Mouse (Mus musculus) limb, embryonic 12.5 days (tissue): Measurements from ENCODE around the gene Blvrb. TPM values are rescaled to one million over a fixed set of nuclear protein-coding genes. Genes with fewer than 3 reads are reported as not detected.

Experiments
- ATAC-seq: fragments of 200-750 bp; cut with Nextera tagmentation; 2 replicates; pipeline ENCODE4 v1.8.0; 2017; ENCODE audit warnings: low read depth, moderate TSS enrichment; ENCODE audit not compliant: insufficient number of reproducible peaks, insufficient read depth, low FRiP score, low TSS enrichment
- H3K27ac ChIP-seq: fragments of 300-500 bp; sonication (generic); 2 replicates; pipeline ENCODE4 v1.5.1; 2016; ENCODE audit warnings: mild to moderate bottlenecking, moderate library complexity
- H3K27me3 ChIP-seq: fragments of 300-500 bp; sonication (generic); 2 replicates; pipeline ENCODE4 v1.6.1; 2016; ENCODE audit warnings: mild to moderate bottlenecking, moderate library complexity
- H3K36me3 ChIP-seq: fragments of 300-500 bp; sonication (generic); 2 replicates; pipeline ENCODE4 v1.6.1; 2016; ENCODE audit warnings: mild to moderate bottlenecking, moderate library complexity
- H3K4me1 ChIP-seq: fragments of 300-500 bp; sonication (generic); replicated peaks from 2 replicates; pipeline ENCODE4 v1.6.1; 2016
- H3K4me2 ChIP-seq: fragments of 300-500 bp; sonication (generic); 2 replicates; pipeline ENCODE4 v1.6.1; 2016; ENCODE audit warnings: mild to moderate bottlenecking, moderate library complexity
- H3K4me3 ChIP-seq: fragments of 300-500 bp; sonication (generic); replicated peaks from 2 replicates; pipeline ENCODE4 v1.5.1; 2016; ENCODE audit warnings: mild to moderate bottlenecking
- H3K9ac ChIP-seq: fragments of 300-500 bp; sonication (generic); replicated peaks from 2 replicates; pipeline ENCODE4 v1.6.1; 2016; ENCODE audit warnings: mild to moderate bottlenecking, moderate library complexity
- H3K9me3 ChIP-seq: fragments of 300-500 bp; sonication (generic); 2 replicates; pipeline ENCODE4 v1.6.1; 2016; ENCODE audit warnings: mild to moderate bottlenecking, moderate library complexity
- WGBS: fragments of 180-500 bp; shearing (Covaris S2); methylation state at CpG from one replicate; pipeline ENCODE4 v1.1.7; 2016; 5-methylcytosine and 5-hydroxymethylcytosine counted together
- polyA plus RNA-seq: library from polyadenylated mRNA; unstranded; fragments of >200 nt; fragmentation: Nextera tagmentation; extraction: Ambion mirVana; gene quantifications from 2 replicates; pipeline ENCODE4 v1.2.1, GENCODE M21; 2016

Blvrb gene
- polyA plus RNA-seq: 34.1 and 38.8 TPM in 2 replicates

- Histone ChIP-seq H3K9me3 (no peaks in the 10 kb centered on the region), H3K4me2 (peak within 1 kb of the TSS; percentile 97), H3K27me3 (peaks cover 40% of the 10 kb centered on the region), H3K36me3 (no peaks in the 10 kb centered on the region), H3K9ac (peak within 1 kb of the TSS; percentile 69), H3K4me3 (peak within 1 kb of the TSS; percentile 57), H3K27ac (peak within 1 kb of the TSS; percentile 23; the same call in 1 of the 2 replicates), H3K4me1 (peaks cover 18% of the 10 kb centered on the region)
- peak; percentile 91 for ATAC-seq
- 1% methylated on average over 54 of the region's 54 CpGs for WGBS
These were observed at the start of gene Blvrb, which contains the start of gene Sptbn4 for GRCm38 (mm10) chr7:27447419-27448286. Blvrb (plus strand) TSS chr7:27447978. Sptbn4 (minus strand) TSS chr7:27447686.

GRCm38 (mm10) chr7:27400545-27400944 is 47.2 kb upstream of the Blvrb start:
- Histone ChIP-seq H3K36me3 (no peaks in the 10 kb centered on the region), H3K4me2 (no peak overlapping the region), H3K9ac (no peak overlapping the region), H3K4me3 (no peak overlapping the region), H3K27me3 (peaks cover 96% of the 10 kb centered on the region), H3K4me1 (0 out of 2 replicates have a peak, but pooled peaks cover 8% of the 10 kb centered on the region), H3K9me3 (peaks cover 11% of the 10 kb centered on the region), H3K27ac (no peak overlapping the region)
- no peak for ATAC-seq
- WGBS: 80% methylated on average over 7 of the region's 7 CpGs

GRCm38 (mm10) chr7:27402675-27403074 is 45.1 kb upstream of the Blvrb start:
- Histone ChIP-seq H3K4me2 (no peak overlapping the region), H3K9me3 (peaks cover 16% of the 10 kb centered on the region), H3K27ac (no peak overlapping the region), H3K27me3 (peaks cover 96% of the 10 kb centered on the region), H3K4me3 (no peak overlapping the region), H3K9ac (no peak overlapping the region), H3K36me3 (no peaks in the 10 kb centered on the region), H3K4me1 (peaks cover 6% of the 10 kb centered on the region; the same call in 1 of the 2 replicates)
- ATAC-seq: no peak
- WGBS: 11% methylated on average over 16 of the region's 16 CpGs

- Histone ChIP-seq H3K4me1 (peaks cover 21% of the 10 kb centered on the region), H3K4me3 (peak overlapping the region; percentile 25), H3K27me3 (peaks cover 98% of the 10 kb centered on the region), H3K9me3 (peaks cover 16% of the 10 kb centered on the region), H3K36me3 (no peaks in the 10 kb centered on the region), H3K9ac (no peak overlapping the region), H3K27ac (no peak overlapping the region), H3K4me2 (peak overlapping the region; percentile 37)
- WGBS: 6% methylated on average over 81 of the region's 81 CpGs
- no peak for ATAC-seq
These were observed 43.4 kb upstream of the Blvrb start for GRCm38 (mm10) chr7:27404203-27404942.

- Histone ChIP-seq H3K4me2 (no peak overlapping the region), H3K4me1 (peaks cover 21% of the 10 kb centered on the region), H3K9me3 (peaks cover 16% of the 10 kb centered on the region), H3K4me3 (no peak overlapping the region), H3K27me3 (peaks cover 97% of the 10 kb centered on the region), H3K9ac (no peak overlapping the region), H3K27ac (no peak overlapping the region), H3K36me3 (no peaks in the 10 kb centered on the region)
- 82% methylated on average over 7 of the region's 7 CpGs for WGBS
- no peak for ATAC-seq
These were observed 41.3 kb upstream of the Blvrb start for GRCm38 (mm10) chr7:27406481-27406880.

GRCm38 (mm10) chr7:27407816-27408215 is 40.0 kb upstream of the Blvrb start:
- Histone ChIP-seq H3K4me2 (peak overlapping the region; percentile 81), H3K4me1 (peaks cover 21% of the 10 kb centered on the region), H3K36me3 (no peaks in the 10 kb centered on the region), H3K27me3 (peaks cover 86% of the 10 kb centered on the region), H3K9me3 (peaks cover 19% of the 10 kb centered on the region), H3K9ac (no peak overlapping the region), H3K4me3 (peak overlapping the region; percentile 51), H3K27ac (no peak overlapping the region)
- 31% methylated on average over 8 of the region's 8 CpGs for WGBS
- ATAC-seq: no peak; the same call in 1 of the 2 replicates

- Histone ChIP-seq H3K4me1 (peaks cover 21% of the 10 kb centered on the region), H3K4me3 (peak overlapping the region; percentile 51), H3K4me2 (peak overlapping the region; percentile 81), H3K27ac (no peak overlapping the region), H3K9me3 (peaks cover 11% of the 10 kb centered on the region), H3K27me3 (peaks cover 85% of the 10 kb centered on the region), H3K9ac (peak overlapping the region; percentile 44; the same call in 1 of the 2 replicates), H3K36me3 (no peaks in the 10 kb centered on the region)
- peak; percentile 69 for ATAC-seq
- under 1% methylated on average over 88 of the region's 96 CpGs for WGBS
These were observed 39.2 kb upstream of the Blvrb start for GRCm38 (mm10) chr7:27408379-27409176.

- Histone ChIP-seq H3K36me3 (no peaks in the 10 kb centered on the region), H3K4me1 (no peaks in the 10 kb centered on the region), H3K9ac (no peak overlapping the region), H3K9me3 (peaks cover 8% of the 10 kb centered on the region), H3K27ac (no peak overlapping the region), H3K4me3 (no peak overlapping the region), H3K4me2 (no peak overlapping the region), H3K27me3 (peaks cover 33% of the 10 kb centered on the region)
- WGBS: 74% methylated on average over 2 of the region's 2 CpGs
- no peak for ATAC-seq
These were observed 30.6 kb upstream of the Blvrb start for GRCm38 (mm10) chr7:27417151-27417550.

- Histone ChIP-seq H3K4me1 (no peaks in the 10 kb centered on the region), H3K36me3 (no peaks in the 10 kb centered on the region), H3K4me2 (no peak overlapping the region), H3K27ac (no peak overlapping the region), H3K27me3 (peaks cover 28% of the 10 kb centered on the region), H3K4me3 (no peak overlapping the region), H3K9me3 (peaks cover 6% of the 10 kb centered on the region), H3K9ac (no peak overlapping the region)
- WGBS: 68% methylated on average over 3 of the region's 3 CpGs
- no peak for ATAC-seq
These were observed 28.7 kb upstream of the Blvrb start for GRCm38 (mm10) chr7:27419101-27419500.

- H3K4me3 ChIP-seq: no peak overlapping the region
- H3K9ac ChIP-seq: no peak overlapping the region
- 0 out of 2 replicates have a peak, but pooled peaks cover 6% of the 10 kb centered on the region for H3K27me3 ChIP-seq
- no peaks in the 10 kb centered on the region for H3K36me3 ChIP-seq
- H3K4me2 ChIP-seq: no peak overlapping the region
- H3K9me3 ChIP-seq: peaks cover 6% of the 10 kb centered on the region
- ATAC-seq: no peak
- WGBS: 77% methylated on average over 12 of the region's 12 CpGs
- no peaks in the 10 kb centered on the region for H3K4me1 ChIP-seq
- no peak overlapping the region for H3K27ac ChIP-seq
These were observed 24.0 kb upstream of the Blvrb start for GRCm38 (mm10) chr7:27423556-27424326.
